Mouse (Mus musculus) testis, adult 2 months (tissue): ENCODE measurements around the gene Maml2. TPM values are rescaled to one million over a fixed set of nuclear protein-coding genes. Genes with fewer than 3 reads are reported as not detected.

Source experiments
- H3K27ac ChIP-seq: fragments of 200-500 bp; 2 replicates; pipeline ENCODE4 v1.5.1; 2012; ENCODE audit warnings: low read depth, low read length; ENCODE audit not compliant: control insufficient read depth, insufficient read depth
- H3K27me3 ChIP-seq: fragments of 200-500 bp; 2 replicates; pipeline ENCODE4 v1.6.1; 2012; ENCODE audit warnings: mild to moderate bottlenecking, low read length, moderate library complexity; ENCODE audit not compliant: control insufficient read depth, insufficient read depth
- H3K36me3 ChIP-seq: fragments of 200-500 bp; 2 replicates; pipeline ENCODE4 v1.6.1; 2012; ENCODE audit warnings: mild to moderate bottlenecking, low read length; ENCODE audit not compliant: control insufficient read depth, insufficient read depth
- H3K4me1 ChIP-seq: fragments of 200-500 bp; 2 replicates; pipeline ENCODE4 v1.6.1; 2012; ENCODE audit warnings: low read length; ENCODE audit not compliant: control insufficient read depth, insufficient read depth
- H3K4me3 ChIP-seq: fragments of 200-500 bp; 2 replicates; pipeline ENCODE4 v1.5.1; 2012; ENCODE audit warnings: low read depth, mild to moderate bottlenecking, low read length, moderate library complexity, mixed read lengths; ENCODE audit not compliant: control insufficient read depth
- CTCF ChIP-seq: fragments of 200-500 bp; IDR thresholded peaks from 2 replicates; pipeline ENCODE4 v1.5.1; 2012; ENCODE audit warnings: low read depth, mild to moderate bottlenecking, inconsistent platforms, low read length, moderate library complexity; ENCODE audit not compliant: control insufficient read depth, insufficient read depth, insufficient replicate concordance
- POLR2A ChIP-seq: fragments of 200-500 bp; IDR thresholded peaks from 2 replicates; pipeline ENCODE4 v1.6.1; 2012; ENCODE audit warnings: low read depth, mild to moderate bottlenecking, inconsistent platforms, low read length, moderate library complexity; ENCODE audit not compliant: control insufficient read depth
- polyA plus RNA-seq: library from polyadenylated mRNA; depleted of rRNA; stranded (reverse); fragments of >200 nt; gene quantifications from 2 replicates; pipeline ENCODE4 v1.2.3, GENCODE M21; 2012

Gene Maml2
- polyA plus RNA-seq, 1 experiment, result 0.56 TPM

DNA sequence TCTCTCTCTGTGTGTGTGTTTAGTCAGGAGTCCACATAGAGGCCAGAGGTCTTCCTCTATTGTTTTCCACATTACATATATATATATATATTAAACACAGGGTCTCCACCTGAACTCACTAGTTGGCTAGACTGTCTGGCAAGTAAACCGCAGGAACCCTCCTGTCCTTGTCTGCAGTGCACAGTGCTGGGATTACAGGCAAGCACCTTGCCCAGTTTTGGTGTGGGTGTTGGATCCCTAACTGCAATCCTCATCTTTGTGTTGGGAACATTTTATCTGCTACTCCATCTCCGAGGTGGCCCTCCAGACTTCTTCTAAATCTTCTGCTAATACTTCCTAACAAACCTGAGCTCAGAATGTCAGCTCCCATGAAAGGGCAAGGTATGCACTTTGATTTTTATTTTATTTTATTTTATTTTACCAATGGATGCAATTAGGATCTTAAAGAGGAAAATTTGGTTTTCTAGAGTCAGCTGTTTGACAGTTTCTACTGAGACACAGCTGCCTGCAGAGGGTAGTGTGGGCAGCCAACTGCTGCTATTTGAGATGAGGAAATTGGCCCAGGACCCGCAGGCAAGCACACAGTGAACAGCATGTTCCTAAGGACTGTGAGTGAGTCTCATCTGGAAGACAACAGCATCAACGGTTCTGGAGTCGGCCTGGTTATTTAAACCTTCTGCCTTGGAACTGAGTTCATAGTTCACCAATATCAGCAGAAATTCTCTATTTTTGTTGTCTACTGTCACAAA, 213.0 kb downstream of the Maml2 start:
- H3K4me1 ChIP-seq, result no peaks in the 10 kb centered on the region
- no peak overlapping the region for H3K27ac ChIP-seq

DNA sequence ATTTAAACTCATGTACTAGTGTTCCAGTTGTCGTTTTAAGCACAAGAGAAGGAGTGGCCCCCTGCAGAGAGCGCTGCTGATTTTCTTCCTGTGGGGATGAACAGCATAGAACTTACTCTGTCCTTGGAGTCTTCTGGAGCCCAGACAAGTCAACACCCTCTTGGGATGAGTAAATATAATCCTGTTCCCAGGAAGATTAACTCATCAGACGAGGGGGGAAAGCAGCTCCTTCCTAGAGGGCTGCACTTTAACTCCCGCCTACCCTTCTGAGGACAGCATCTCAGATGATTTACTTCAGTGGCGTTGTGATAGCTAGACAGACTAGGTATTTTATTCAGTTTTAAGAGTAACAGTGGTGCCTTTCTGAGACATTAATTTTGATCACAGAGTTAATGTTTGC, 215.4 kb downstream of the Maml2 start:
- Histone ChIP-seq H3K27ac (no peak overlapping the region), H3K27me3 (no peaks in the 10 kb centered on the region), H3K36me3 (no peaks in the 10 kb centered on the region), H3K4me3 (no peak overlapping the region), H3K4me1 (no peaks in the 10 kb centered on the region)
- TF ChIP-seq POLR2A (no peak), CTCF (no peak)

More for the DNA sequence above, 213.0 kb downstream of the Maml2 start:
- Histone ChIP-seq H3K36me3 (no peaks in the 10 kb centered on the region), H3K27me3 (no peaks in the 10 kb centered on the region), H3K4me3 (no peak overlapping the region)
- TF ChIP-seq CTCF (no peak; the same call in 1 of the 2 replicates), POLR2A (no peak)

- Histone ChIP-seq H3K27me3 (no peaks in the 10 kb centered on the region), H3K4me1 (no peaks in the 10 kb centered on the region), H3K4me3 (no peak overlapping the region), H3K36me3 (no peaks in the 10 kb centered on the region), H3K27ac (no peak overlapping the region)
- TF ChIP-seq POLR2A (no peak), CTCF (no peak)
Observed at GRCm38 (mm10) chr9:13514435-13514834, 216.7 kb downstream of the Maml2 start.

GRCm38 (mm10) chr9:13515976-13516375, 218.2 kb downstream of the Maml2 start:
- no peaks in the 10 kb centered on the region for H3K27me3 ChIP-seq
- TF ChIP-seq POLR2A (no peak), CTCF (no peak)
- no peaks in the 10 kb centered on the region for H3K36me3 ChIP-seq
- H3K27ac ChIP-seq, result no peak overlapping the region
- H3K4me3 ChIP-seq, result no peak overlapping the region
- no peaks in the 10 kb centered on the region for H3K4me1 ChIP-seq

DNA sequence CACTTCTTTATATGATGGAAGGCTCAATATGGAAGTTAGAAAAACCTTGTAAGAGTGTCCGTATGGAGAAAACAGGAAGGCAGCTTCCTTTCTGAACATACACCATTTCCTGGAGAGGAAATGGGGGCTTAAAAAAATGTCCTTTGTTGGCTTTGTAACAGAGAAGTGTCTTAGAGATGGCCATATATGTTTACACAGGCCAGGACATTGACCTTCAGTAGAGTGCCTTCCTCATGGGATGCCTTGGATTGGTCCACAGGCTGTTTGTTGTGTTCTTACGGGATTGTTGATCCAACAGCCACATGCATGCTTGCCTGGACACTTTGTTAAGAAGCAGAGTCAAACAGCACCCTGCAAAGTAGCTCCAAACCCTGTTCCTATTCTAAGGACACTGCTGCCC, 220.3 kb downstream of the Maml2 start:
- Histone ChIP-seq H3K27ac (no peak overlapping the region), H3K36me3 (no peaks in the 10 kb centered on the region), H3K4me1 (no peaks in the 10 kb centered on the region), H3K27me3 (no peaks in the 10 kb centered on the region), H3K4me3 (no peak overlapping the region)
- no peak for TF ChIP-seq POLR2A
- TF ChIP-seq CTCF, result no peak

DNA sequence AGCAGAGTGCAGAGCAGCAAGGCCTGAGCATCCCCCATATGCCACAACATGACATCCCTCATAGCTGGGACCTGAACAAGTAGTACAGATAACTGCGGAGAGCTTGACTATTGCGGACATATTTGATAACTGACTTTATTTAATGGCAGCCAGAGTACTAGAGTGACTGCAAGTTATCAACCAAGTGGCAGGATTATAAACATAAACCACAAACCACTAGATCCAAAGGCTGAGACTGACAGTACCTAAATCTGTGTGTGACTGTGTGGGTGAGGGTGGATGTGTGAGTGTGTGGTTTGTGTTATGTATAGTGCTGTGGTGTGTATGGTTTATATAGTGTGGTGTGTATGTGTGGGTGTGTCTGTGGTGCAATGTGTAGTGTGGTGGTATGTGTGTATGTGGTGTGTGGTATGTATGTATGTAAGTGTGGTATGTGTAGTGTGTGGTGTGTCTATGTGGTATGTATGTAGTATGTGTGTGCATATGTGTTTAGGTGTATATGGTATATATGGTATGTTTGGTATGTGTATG, 220.7 kb downstream of the Maml2 start:
- TF ChIP-seq CTCF, result no peak
- no peak for TF ChIP-seq POLR2A
- Histone ChIP-seq H3K4me3 (no peak overlapping the region), H3K4me1 (no peaks in the 10 kb centered on the region), H3K27me3 (no peaks in the 10 kb centered on the region), H3K27ac (no peak overlapping the region), H3K36me3 (no peaks in the 10 kb centered on the region)

DNA sequence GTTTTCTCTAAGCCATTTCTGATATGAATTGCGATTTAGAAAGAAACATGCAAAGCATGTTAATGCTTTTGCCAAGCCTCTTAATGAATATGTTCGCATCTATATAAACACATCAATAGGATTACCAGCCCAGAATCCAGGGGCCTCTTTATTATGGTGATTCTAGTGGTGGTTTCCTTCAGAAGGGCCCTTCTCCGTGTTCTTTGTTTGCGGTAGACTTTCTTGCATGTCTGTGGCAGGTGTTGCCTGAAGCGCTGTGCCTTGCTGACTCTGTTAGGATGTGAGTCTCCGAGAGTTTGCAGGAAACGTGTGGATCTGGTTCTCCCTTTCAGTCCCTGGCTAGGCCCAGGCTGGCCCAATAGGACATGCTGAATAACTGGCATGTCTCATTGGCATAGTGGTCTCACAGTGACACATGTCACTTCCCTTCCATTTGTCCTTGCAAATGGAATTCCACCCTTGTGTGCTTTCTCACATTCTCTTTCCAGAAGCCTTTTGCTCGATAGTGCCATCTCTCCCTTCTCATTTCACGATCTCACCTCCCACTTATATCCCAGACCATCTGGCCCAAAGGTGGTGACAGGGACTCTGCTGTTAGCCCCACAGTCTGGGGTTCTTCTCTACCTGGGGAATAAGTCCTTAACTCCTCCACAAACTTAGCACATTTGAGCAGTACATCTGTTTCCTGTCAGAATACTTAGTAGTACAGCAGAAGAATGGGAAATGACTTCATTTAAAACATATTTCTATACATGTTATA, 224.5 kb downstream of the Maml2 start:
- Histone ChIP-seq H3K36me3 (no peaks in the 10 kb centered on the region), H3K4me3 (no peak overlapping the region), H3K4me1 (no peaks in the 10 kb centered on the region), H3K27me3 (no peaks in the 10 kb centered on the region), H3K27ac (no peak overlapping the region)
- TF ChIP-seq CTCF (no peak), POLR2A (no peak)
